Mouse (Mus musculus) forebrain, embryonic 16.5 days (tissue): ENCODE results near the gene Sp4. TPM values are rescaled to one million over a fixed set of nuclear protein-coding genes. Genes with fewer than 3 reads are reported as not detected.

Experiments used
- ATAC-seq: fragments of 200-750 bp; cut with Nextera tagmentation; 2 replicates; pipeline ENCODE4 v1.8.0; 2017; ENCODE audit warnings: mild to moderate bottlenecking, moderate library complexity
- H3K27ac ChIP-seq: fragments of 300-500 bp; sonication (generic); 2 replicates; pipeline ENCODE4 v1.5.1; 2014; ENCODE audit warnings: low read length, control low read depth
- H3K27me3 ChIP-seq: fragments of 300-500 bp; sonication (generic); replicated peaks from 2 replicates; pipeline ENCODE4 v1.6.1; 2014; ENCODE audit warnings: low read length; ENCODE audit not compliant: control insufficient read depth, insufficient read depth
- H3K36me3 ChIP-seq: fragments of 300-500 bp; sonication (generic); 2 replicates; pipeline ENCODE4 v1.6.1; 2014; ENCODE audit not compliant: control insufficient read depth, insufficient read depth
- H3K4me1 ChIP-seq: fragments of 300-500 bp; sonication (generic); replicated peaks from 2 replicates; pipeline ENCODE4 v1.6.1; 2014; ENCODE audit warnings: low read length; ENCODE audit not compliant: control insufficient read depth, insufficient read depth
- H3K4me2 ChIP-seq: fragments of 300-500 bp; sonication (generic); 2 replicates; pipeline ENCODE4 v1.6.1; 2014; ENCODE audit warnings: mild to moderate bottlenecking, low read length, control low read depth
- H3K4me3 ChIP-seq: fragments of 300-500 bp; sonication (generic); replicated peaks from 2 replicates; pipeline ENCODE4 v1.5.1; 2014; ENCODE audit warnings: mild to moderate bottlenecking, low read length, control low read depth
- H3K9ac ChIP-seq: fragments of 300-500 bp; sonication (generic); replicated peaks from 2 replicates; pipeline ENCODE4 v1.6.1; 2014; ENCODE audit warnings: low read depth, low read length, control low read depth
- H3K9me3 ChIP-seq: fragments of 300-500 bp; sonication (generic); 2 replicates; pipeline ENCODE4 v1.6.1; 2016; ENCODE audit warnings: low read length; ENCODE audit not compliant: control insufficient read depth
- WGBS: fragments of 180-500 bp; shearing (Covaris S2); extraction: QIAGEN DNeasy Blood & Tissue Kit; methylation state at CpG from one replicate; pipeline ENCODE4 v1.1.7; 2014; 5-methylcytosine and 5-hydroxymethylcytosine counted together
- polyA plus RNA-seq: library from polyadenylated mRNA; unstranded; fragments of >200 nt; fragmentation: Nextera tagmentation; extraction: Ambion mirVana; gene quantifications from 2 replicates; pipeline ENCODE4 v1.2.1, GENCODE M21; 2015

Gene Sp4
- polyA plus RNA-seq, 1 experiment from 2014 or later, result 25.1 TPM

DNA sequence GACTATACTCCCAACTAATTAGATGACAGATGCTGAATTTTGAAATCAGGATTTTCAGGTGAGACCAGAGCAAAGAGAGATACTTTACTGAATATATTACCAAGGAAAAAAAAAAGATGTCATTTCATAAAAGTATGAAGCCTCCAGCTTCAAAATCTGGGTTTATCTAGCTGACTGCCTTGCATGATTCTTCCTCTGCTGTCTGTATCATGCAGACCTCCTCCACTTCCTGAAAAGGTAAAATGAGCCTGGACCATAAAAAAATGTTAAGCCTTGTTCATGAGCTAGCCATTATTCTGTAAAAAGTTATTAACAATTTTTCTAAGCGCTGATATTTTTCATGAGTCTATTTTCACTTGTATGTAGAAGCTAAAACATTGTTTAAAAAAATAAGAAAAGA is 5.4 kb downstream of the Sp4 start:
- ATAC-seq, result no peak
- Histone ChIP-seq H3K9me3 (no peaks in the 10 kb centered on the region), H3K9ac (no peak overlapping the region), H3K4me1 (peaks cover 22% of the 10 kb centered on the region), H3K36me3 (no peaks in the 10 kb centered on the region; the same call in 1 of the 2 replicates), H3K27ac (no peak overlapping the region), H3K4me2 (no peak overlapping the region), H3K4me3 (no peak overlapping the region), H3K27me3 (no peaks in the 10 kb centered on the region)
- 95% methylated on average over 1 of the region's 1 CpGs for WGBS

DNA sequence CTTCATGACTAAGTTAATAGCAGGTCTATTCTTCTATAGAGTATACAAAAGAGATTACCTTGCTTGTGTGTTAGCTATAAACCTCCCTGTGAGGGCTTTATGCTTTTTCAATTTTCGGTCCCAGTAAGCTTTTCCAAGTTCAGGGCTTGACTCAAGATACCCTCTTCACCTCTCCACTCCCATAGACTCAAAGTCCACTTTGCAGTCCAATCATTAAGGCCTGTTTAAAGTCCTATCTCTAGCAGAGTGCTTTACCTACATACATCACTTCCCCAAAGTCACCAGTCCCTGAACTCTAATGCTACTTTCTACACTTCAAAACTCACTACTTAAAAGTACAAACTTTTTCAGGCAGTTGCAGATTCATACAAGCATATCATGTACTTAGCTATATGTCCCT is 12.3 kb downstream of the Sp4 start:
- Histone ChIP-seq H3K4me1 (peaks cover 2% of the 10 kb centered on the region; the same call in 1 of the 2 replicates), H3K36me3 (no peaks in the 10 kb centered on the region), H3K27me3 (no peaks in the 10 kb centered on the region), H3K4me3 (no peak overlapping the region), H3K27ac (no peak overlapping the region), H3K4me2 (no peak overlapping the region), H3K9me3 (no peaks in the 10 kb centered on the region), H3K9ac (no peak overlapping the region)
- no peak for ATAC-seq
- WGBS, result 81% methylated on average over 1 of the region's 1 CpGs

DNA sequence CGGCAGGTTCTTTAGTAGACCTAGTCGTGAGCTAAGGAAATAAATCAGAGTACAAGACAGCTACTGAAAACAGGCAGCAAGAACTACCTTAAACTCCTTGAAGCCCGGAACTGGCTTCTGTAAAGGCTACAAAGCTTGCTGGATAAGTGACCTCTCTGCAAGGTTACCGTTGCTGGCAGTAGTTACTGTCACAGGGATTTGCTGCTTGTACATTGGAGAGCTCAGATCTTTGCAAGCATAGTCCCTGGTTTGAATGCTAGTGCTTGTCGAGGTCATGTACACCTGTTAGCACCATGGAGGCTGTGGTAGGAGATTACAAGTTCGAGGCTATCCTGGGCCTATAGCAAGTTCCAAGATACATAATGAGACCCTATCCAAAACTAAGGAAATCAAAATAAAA is 16.1 kb downstream of the Sp4 start:
- WGBS, result 92% methylated on average over 6 of the region's 6 CpGs
- no peaks in the 10 kb centered on the region for H3K27me3 ChIP-seq
- H3K4me1 ChIP-seq, result peaks cover 3% of the 10 kb centered on the region; the same call in 1 of the 2 replicates
- H3K4me2 ChIP-seq, result no peak overlapping the region
- H3K27ac ChIP-seq, result no peak overlapping the region
- no peaks in the 10 kb centered on the region for H3K36me3 ChIP-seq
- no peak overlapping the region for H3K9ac ChIP-seq
- no peak for ATAC-seq
- no peak overlapping the region for H3K4me3 ChIP-seq
- no peaks in the 10 kb centered on the region for H3K9me3 ChIP-seq

DNA sequence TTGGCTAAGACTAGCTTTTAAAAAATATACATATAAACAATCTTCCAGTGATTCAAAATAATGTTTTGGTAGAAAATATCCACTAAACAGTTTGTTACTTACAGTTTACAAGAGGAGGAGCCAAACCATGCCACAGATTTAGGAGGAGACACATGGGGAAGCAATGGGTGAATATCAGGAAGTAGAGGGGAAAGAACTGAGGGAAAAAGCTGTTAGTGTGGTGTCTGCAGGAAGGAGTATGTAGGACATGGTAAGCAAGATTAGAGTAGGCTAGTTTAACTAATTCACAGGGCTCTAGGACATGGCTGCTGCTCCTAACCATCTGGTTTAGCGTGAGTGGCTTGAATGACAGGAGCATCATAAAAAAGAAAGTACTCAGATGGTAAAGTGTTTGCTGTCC is 19.3 kb downstream of the Sp4 start:
- Histone ChIP-seq H3K4me1 (peaks cover 3% of the 10 kb centered on the region; the same call in 1 of the 2 replicates), H3K4me3 (no peak overlapping the region), H3K36me3 (no peaks in the 10 kb centered on the region), H3K27me3 (no peaks in the 10 kb centered on the region), H3K4me2 (no peak overlapping the region), H3K9me3 (no peaks in the 10 kb centered on the region), H3K9ac (no peak overlapping the region), H3K27ac (no peak overlapping the region)
- WGBS, result 55% methylated on average over 1 of the region's 1 CpGs
- ATAC-seq, result no peak

DNA sequence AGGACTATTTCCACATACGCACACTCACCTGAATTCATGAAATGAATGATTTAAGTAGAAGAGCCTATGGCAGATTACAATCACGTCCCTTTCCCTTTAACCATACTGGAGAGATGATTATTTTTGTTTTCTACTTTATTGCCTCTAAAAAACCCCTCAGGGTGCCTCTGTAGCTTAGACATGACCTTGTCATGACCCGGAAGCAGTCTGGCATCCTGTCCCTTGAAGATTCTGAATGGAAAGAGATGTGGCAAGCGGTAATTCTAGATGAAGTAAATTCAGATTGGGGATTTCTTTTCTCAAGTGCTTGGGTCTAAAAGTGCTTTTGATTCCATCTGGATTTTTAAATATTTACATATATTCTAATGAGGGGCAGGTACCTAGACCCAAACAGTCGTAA is 24.9 kb downstream of the Sp4 start:
- Histone ChIP-seq H3K27me3 (no peaks in the 10 kb centered on the region), H3K27ac (no peak overlapping the region), H3K4me2 (no peak overlapping the region), H3K4me3 (no peak overlapping the region), H3K9ac (no peak overlapping the region), H3K9me3 (no peaks in the 10 kb centered on the region), H3K36me3 (no peaks in the 10 kb centered on the region), H3K4me1 (no peaks in the 10 kb centered on the region)
- no peak for ATAC-seq
- WGBS, result 87% methylated on average over 5 of the region's 5 CpGs

DNA sequence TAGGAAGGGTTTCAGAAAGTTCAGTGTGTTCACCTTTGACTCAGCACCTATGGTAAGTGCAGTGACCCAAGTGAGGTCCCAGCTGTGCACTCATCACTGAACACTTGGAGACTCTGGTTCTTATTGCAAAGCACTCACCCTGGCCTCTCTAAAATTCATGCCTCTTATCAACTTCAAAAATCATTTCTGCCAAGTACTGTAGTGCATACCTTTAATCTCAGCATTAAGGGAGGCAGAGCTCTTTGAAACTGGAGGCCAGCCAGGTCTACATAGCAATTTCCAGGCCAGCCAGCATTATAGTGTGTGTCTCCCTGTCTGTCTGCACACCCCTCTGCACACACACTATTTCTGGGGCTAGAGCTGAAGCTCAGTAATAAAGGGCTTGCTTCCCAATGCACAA is 36.3 kb downstream of the Sp4 start:
- ATAC-seq, result no peak
- Histone ChIP-seq H3K4me2 (no peak overlapping the region), H3K9me3 (no peaks in the 10 kb centered on the region), H3K36me3 (peaks cover 2% of the 10 kb centered on the region; the same call in 1 of the 2 replicates), H3K4me3 (no peak overlapping the region), H3K9ac (no peak overlapping the region), H3K4me1 (no peaks in the 10 kb centered on the region), H3K27ac (no peak overlapping the region), H3K27me3 (no peaks in the 10 kb centered on the region)

DNA sequence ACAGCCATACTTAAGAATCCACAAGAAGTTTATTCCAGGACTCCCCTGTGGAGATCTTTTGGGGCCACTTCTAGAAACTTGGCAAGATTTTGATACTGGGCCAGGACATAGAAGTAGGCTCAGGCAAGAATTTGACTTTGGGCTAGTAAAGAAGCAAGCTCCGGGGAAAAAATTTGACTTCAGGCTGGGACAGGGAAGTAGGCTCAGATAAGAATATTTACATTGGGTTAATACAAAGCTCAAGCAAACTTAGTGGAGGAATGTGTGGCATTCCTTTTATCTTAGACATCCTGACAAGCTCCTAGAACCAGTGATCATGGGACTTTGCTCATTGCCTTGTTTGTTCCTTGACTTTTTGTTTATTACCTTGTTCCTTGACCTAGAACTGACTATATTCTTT is 37.4 kb downstream of the Sp4 start:
- WGBS, result 86% methylated on average over 1 of the region's 1 CpGs
- no peaks in the 10 kb centered on the region for H3K27me3 ChIP-seq
- no peaks in the 10 kb centered on the region for H3K9me3 ChIP-seq
- no peaks in the 10 kb centered on the region for H3K4me1 ChIP-seq
- no peak for ATAC-seq
- no peak overlapping the region for H3K4me2 ChIP-seq
- no peak overlapping the region for H3K4me3 ChIP-seq
- H3K36me3 ChIP-seq, result peaks cover 2% of the 10 kb centered on the region; the same call in 1 of the 2 replicates
- H3K27ac ChIP-seq, result no peak overlapping the region
- H3K9ac ChIP-seq, result no peak overlapping the region

DNA sequence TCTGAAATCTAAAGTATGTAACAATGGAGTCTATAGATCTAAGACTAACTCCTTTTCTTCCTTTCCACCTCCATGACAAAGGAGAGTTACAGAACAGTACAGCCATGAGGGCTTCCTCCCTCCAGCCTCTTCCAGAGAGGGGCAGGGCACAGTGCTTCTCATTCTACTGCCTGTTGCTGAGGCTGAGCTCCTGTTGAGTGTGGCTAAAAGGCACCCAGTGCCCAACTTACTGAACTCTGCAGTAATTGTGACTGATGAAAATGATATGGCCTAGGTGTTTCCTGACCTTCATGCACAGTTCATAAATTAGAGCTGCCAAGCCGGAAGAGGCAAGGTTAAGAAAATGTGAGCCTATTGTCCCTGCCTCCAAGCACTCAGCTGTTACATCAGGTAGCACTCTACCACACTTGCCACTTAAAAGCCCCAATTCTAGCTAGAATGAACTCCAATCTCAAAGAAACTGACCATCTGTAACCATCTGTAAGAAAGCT is 45.9 kb downstream of the Sp4 start:
- no peaks in the 10 kb centered on the region for H3K27me3 ChIP-seq
- no peak overlapping the region for H3K9ac ChIP-seq
- 0 out of 2 replicates have a peak, but pooled peaks cover under 1% of the 10 kb centered on the region for H3K36me3 ChIP-seq
- no peaks in the 10 kb centered on the region for H3K4me1 ChIP-seq
- ATAC-seq, result no peak
- WGBS, result 87% methylated on average over 1 of the region's 1 CpGs
- H3K4me2 ChIP-seq, result no peak overlapping the region
- no peak overlapping the region for H3K4me3 ChIP-seq
- H3K27ac ChIP-seq, result no peak overlapping the region
- no peaks in the 10 kb centered on the region for H3K9me3 ChIP-seq

DNA sequence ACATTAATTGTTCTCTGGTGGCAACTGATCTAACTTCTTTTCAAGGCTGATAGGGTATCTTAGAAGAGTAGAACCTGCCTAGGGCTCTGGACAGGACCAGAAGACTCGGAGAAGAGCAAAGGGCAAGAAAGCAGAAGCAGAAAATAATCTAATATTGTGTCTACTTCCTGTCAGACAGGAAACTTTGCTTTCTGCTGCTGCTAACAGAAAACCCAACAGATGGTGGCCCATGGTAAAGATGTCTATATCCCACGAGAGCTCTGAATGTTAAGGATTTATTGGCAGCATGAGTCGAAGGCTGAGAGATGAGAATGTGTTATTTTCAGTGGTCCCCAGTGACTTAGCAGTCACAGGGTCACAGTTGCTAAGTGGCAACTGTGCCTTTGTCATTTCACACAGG is 80.1 kb downstream of the Sp4 start:
- H3K36me3 ChIP-seq, result no peaks in the 10 kb centered on the region
- no peaks in the 10 kb centered on the region for H3K9me3 ChIP-seq
- no peak overlapping the region for H3K9ac ChIP-seq
- no peak overlapping the region for H3K27ac ChIP-seq
- H3K27me3 ChIP-seq, result no peaks in the 10 kb centered on the region
- no peak overlapping the region for H3K4me3 ChIP-seq
- no peak for ATAC-seq
- no peak overlapping the region for H3K4me2 ChIP-seq
- WGBS, result 67% methylated on average over 3 of the region's 3 CpGs
- no peaks in the 10 kb centered on the region for H3K4me1 ChIP-seq

DNA sequence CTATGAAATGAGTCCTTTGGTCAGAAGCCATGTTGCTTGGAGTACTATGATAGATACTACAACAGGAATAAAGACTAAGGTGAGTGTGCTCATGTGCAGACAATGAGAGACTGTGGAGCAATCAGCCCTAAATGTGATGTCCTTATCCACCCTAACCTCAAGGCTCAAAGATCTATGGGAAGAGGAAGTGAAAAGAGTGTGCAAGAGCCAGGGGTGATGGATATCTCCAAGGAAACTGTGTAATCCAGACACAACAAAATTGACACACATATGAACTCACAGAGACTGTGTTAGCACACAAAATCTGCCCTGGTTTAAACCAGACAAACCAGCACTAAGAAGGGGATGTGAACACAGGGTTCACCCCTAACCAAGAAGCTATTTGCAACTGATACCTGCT is 81.2 kb downstream of the Sp4 start:
- H3K4me3 ChIP-seq, result no peak overlapping the region
- no peak overlapping the region for H3K9ac ChIP-seq
- no peak overlapping the region for H3K4me2 ChIP-seq
- no peak for ATAC-seq
- H3K4me1 ChIP-seq, result no peaks in the 10 kb centered on the region
- no peaks in the 10 kb centered on the region for H3K27me3 ChIP-seq
- H3K9me3 ChIP-seq, result no peaks in the 10 kb centered on the region
- no peaks in the 10 kb centered on the region for H3K36me3 ChIP-seq
- H3K27ac ChIP-seq, result no peak overlapping the region
